Mouse (Mus musculus) thymus, adult 18-20 months (tissue): ENCODE data around the gene Cdk5.
A peak's percentile ranks its signal among the peaks of the same experiment; 100 is the strongest.
"Not testable (repeated sequence)": the region's sequence is repeated elsewhere in the genome, so short reads cannot be mapped to it uniquely, and the experiment has no call there.

Experiments
- DNase-seq, 2 experiments: peaks; one replicate each; pipeline ENCODE4 v3.0.0; 2022; ENCODE audit warnings: mixed read lengths in 2 of 2

Gene Cdk5

GRCm38 (mm10) chr5:24396254-24396653 is 27.1 kb downstream of the Cdk5 start:
- not testable (repeated sequence) for DNase-seq

GRCm38 (mm10) chr5:24394165-24394894 is 29.0 kb downstream of the Cdk5 start:
- DNase-seq: peak; percentile 81 to 93

- DNase-seq: peak; percentile 60 to 79
Measured at GRCm38 (mm10) chr5:24393392-24393997, 29.8 kb downstream of the Cdk5 start, which contains the start of gene Abcb8. Gene Abcb8 (plus strand): TSS chr5:24393663.

DNA sequence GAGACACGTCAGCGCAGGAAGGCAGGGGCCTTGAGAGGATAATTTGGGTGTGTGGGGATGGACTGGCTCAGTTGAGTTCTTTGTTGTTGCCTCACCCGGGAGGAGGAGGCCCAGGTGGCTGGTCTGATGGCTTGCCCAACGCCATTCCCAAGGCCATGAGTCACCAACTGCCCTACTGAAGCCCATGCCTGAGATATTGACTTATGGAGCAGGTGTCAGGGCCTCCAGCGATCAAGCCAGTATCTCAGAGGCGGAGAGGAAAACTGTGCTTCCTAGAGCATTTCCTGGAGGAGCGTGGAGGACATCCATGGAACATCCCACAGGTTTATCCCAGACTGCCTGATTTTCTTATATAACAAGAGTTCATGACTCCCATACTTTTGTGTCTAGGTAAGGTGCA is 30.6 kb downstream of the Cdk5 start:
- DNase-seq: no peak

GRCm38 (mm10) chr5:24391864-24392263 is 31.5 kb downstream of the Cdk5 start, which contains the start of gene Atg9b:
Gene Atg9b (minus strand): TSS chr5:24392143.
- DNase-seq: no peak

DNA sequence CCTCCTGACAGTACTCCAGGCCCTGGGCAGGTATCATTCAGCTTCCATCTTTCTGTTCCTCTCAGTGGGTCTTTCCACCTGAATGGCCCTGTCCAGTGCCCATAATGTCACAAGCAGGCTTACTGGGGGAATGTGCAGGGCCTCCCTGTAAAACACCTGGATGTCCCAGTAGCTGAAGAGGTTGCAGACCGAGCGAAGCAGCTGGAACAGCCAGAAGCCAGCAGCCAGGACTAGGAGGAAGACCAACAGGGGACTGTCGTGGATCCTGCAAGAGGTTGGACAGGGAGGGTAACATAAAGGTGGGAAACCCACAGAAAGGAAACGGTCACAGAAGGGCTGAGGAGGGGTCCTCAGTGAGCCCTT is 33.7 kb downstream of the Cdk5 start:
- no peak for DNase-seq

DNA sequence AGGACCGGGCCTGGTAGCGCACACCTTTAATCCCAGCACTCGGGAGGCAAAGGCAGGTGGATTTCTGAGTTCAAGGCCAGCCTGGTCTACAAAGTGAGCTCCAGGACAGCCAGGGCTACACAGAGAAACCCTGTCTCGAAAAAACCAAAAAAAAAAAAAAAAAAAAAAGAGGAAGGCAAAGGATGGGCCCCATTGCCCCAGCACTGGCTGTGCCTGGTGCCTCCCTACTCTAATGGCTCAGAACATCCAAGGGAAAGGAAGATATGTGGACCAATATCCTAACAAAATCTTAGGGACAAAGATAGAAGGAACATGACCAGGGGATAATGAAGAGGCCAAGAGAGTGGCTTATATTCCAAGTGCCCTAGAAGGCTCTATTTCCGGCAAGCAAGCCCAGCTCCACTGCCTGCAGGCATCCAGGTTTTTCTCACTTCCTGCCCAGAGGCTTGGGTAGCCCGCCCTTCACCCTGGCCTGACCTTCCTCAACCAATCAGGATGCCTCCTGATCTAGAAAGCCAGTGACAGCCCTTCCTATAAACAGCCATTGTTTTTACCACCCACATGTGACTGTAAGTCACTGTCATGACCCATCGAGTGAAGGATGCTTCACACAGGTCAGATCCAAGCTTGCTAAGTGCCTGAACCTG is 34.2 kb downstream of the Cdk5 start:
- DNase-seq: no peak

GRCm38 (mm10) chr5:24388246-24388915 is 34.9 kb downstream of the Cdk5 start:
- DNase-seq: no peak

DNA sequence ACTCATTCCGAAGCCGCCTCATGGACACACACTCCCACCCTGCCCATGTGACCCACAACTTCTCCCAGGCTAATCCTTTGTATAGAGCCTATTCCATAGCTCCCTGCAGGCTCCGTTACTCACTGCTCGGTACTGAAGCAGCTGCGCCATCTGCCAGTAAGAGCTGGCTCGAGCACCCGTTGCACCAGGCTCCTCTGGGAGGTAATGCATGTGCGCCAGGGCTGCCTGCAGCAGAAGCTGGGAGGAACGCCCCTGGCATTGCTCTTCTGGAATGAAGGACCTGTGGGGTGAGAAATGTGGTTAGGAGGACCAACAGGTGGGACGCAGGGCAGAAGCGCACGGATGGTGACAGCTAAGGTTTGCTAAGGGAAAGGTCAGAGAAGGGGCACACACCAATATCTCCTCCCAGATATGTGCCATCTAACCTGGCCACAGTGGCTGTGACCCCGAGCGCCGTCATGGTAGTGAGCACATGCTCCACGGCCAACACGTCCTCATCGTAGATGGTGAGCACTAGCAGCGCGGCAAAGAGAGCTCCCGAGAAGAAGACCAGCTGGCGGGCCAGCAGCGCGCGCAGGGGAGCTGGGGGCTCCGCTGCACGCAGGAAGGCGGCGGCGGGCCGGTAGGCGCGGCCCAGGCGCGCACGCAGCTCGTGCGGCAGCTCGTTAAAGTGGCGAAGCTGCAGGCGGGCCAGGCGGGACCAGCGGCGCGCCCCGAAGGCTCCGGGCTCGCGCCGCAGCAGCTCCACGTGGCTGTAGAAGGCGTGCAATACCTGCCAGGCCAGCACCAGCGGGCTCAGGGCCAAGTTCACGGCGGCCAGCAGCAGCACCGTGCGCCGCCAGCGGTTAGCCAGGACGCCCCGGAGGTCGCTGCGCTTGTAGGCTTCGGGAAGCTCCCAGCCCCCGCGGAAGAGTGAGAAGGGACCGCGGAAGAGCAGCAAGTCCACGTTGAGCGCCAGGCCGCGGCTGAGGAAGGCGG is 35.8 kb downstream of the Cdk5 start:
- DNase-seq: peak in 1 of 2 experiments; percentile 25

GRCm38 (mm10) chr5:24385887-24386550 is 37.3 kb downstream of the Cdk5 start:
- DNase-seq: no peak

DNA sequence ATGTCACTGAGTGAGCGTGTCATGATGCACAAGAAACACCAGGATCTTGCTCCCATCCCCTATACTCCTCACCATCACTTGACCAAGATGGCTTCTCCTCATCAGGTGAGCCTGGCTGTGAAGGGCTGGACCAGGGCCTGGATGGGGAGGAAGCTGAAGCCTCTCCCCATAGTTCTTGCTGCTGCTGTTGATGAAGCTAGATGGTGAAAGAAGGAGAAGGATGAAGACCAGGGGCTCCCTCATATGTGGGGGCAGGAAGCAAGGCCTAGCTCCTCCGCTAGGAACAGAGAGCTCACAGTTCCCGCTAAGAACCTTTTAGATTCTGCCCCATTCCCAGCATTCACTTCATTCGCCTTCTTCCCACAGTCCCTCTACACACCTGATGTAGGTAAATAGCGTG is 38.0 kb downstream of the Cdk5 start:
- no peak for DNase-seq

- peak in 1 of 2 experiments; percentile 24 for DNase-seq
Measured at GRCm38 (mm10) chr5:24384407-24384806, 38.9 kb downstream of the Cdk5 start.

DNA sequence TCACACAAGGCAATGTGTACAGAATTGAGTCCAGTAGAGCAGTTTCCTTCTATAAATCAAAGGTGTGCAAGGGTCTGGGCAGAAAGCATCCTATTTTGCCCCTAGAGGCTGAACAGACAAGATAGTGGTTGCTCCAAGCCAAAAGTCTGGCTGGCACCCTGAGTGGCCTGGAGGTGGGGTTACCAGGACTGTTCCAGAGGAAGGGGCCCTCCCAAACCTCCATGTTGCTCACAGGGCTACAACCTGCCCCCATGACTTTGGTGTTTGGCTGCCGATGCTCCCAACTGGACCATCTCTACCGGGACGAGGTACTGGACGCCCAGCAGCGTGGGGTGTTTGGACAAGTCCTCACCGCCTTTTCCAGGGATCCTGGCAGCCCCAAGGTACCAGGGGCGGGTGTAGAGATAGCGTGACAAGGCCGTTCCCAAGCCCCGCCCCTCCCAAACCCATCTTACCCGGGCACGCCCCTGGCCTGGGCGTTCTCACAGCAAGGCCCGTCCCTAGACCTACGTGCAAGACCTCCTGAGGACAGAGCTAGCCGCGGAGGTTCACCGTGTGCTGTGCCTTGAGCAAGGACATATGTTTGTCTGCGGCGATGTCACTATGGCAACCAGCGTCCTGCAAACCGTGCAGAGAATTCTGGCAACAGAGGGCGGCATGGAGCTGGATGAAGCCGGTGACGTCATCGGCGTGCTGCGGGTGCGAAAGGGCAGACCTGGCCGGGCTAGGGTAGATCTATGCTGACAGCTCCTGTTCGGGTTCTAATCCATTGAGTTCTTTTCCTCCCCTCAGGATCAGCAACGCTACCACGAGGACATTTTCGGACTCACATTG is 40.1 kb downstream of the Cdk5 start:
- peak; percentile 76 to 79 for DNase-seq

DNA sequence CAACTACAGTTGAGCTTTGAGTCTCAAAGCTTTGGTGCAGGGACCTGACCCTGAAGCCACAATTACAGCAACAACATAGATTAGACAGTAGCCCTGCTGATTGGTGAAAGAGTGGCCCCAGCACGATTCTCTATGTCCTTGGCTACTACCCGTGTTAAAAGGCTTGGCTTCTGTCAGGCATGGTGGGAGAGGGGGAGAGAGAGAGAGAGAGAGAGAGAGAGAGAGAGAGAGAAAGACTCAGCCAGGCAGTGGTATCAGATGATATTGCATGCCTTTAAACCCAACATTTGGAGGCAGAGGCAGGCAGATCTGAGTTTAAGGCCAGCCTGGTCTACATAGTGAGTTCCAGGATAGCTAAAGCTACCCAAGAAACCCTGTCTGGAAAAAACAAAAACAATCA is 41.3 kb downstream of the Cdk5 start:
- no peak for DNase-seq

DNA sequence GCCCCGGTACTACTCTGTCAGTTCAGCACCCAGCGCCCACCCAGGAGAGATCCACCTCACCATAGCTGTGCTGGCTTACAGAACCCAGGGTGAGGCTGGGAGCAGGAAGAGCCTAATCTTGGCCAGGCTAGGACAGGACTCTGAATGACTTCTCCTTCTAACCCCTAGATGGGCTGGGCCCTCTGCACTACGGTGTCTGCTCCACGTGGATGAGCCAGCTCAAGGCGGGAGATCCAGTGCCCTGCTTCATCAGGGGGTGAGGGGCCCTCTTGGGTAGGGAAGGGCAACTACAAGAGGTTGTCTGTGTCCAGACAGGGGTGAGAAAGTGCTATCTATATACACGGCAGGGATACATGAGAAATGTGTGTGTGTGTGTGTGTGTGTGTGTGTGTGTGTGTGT is 41.8 kb downstream of the Cdk5 start:
- no peak for DNase-seq

DNA sequence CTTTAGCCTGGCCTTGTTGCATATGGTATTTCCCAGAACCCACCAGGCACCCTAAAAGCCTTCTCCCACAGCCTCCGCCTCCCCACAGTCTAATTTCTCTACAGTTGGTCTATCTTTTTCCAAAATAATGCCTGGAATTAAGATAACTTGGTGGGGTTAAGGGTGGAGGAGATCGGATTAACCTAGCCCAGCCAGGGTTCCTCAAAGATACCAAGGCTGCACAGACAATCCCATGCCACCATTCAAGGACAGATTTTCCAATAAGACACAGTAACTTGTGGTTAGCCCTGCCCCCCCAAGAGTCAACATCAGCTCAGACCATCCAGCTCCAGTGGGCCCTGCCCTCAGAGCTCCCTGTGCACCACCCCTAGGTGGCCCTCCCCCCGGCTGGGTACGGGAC is 42.8 kb downstream of the Cdk5 start:
- DNase-seq: no peak

DNA sequence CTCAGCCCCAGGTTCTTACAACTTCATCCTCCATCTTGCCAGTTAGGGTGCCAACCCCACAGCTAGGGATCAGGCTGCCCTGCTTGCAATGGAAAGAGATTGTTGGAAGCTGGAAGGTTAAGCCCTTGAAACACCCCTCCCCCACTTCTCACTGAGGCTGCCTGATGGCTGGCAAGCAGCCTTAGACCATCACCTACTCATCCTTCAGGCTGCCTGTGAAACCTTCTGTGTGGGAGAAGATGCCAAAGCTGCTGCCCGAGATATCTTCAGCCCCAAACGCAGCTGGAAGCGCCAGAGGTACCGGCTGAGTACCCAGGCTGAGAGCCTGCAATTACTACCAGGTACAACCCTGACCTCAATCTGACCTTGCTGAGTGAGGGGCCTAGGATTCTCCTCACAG is 43.8 kb downstream of the Cdk5 start:
- no peak for DNase-seq

DNA sequence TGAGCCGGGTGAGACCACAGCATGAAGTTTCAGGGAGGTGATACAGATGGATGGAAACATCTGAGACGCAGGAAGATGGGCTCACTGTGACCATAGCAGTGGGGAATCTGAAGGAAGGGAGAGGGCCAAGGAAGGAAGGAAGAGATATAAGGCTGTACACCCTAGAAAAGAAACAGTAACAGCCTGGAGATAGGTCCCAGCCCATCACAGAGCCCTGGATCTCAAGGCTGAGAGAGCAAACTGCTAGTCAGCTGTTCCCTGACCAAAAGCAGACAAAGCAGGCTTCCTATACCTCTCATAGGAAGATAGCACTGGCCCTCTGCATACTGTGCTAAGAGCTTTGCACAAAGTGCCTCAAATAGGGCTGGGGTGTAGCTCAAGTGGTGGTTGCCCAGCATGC is 44.6 kb downstream of the Cdk5 start:
- no peak for DNase-seq

- DNase-seq: no peak
Measured at GRCm38 (mm10) chr5:24374666-24375328, 48.5 kb downstream of the Cdk5 start.

DNA sequence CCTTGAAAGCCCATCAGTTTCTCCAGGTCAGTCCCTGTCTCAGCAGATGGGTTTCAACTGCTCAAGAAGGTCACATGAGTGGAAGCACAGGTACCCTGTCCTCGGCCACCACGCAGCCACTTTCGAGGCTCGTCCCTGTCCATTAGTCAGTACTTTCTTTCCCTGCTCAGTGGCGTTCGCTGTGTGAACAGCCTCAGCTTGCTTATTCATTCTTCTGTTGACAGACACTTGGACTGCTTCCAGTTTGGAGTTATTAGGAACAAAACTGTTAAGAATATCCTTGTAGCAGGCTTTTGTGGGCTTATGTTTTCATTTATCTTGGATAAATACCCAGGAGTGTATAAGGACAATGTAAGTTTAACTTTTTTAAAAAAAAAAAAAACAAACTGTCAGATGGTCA is 49.1 kb downstream of the Cdk5 start:
- DNase-seq: no peak
